Mouse (Mus musculus) erythroblast, embryonic 14.5 days (primary cell): ENCODE results near the gene Grrp1.

Source experiments
- GATA1 ChIP-seq: IDR thresholded peaks from 2 replicates; pipeline ENCODE4 v1.6.1; 2012; ENCODE audit warnings: low read length, inconsistent platforms, mixed read lengths
- TAL1 ChIP-seq: IDR thresholded peaks from 3 replicates; pipeline ENCODE4 v1.6.1; 2012; ENCODE audit warnings: low read length, inconsistent platforms, mixed read lengths

- TF ChIP-seq GATA1 (no peak), TAL1 (no peak)
Measured at GRCm38 (mm10) chr4:134202904-134203303, 51.0 kb downstream of the Grrp1 start, which contains the start of gene Gm7534.
